ENCODE assay signal across 28 mouse cellular contexts in genomic region chr8:114512075-114512935, GRCm38 (mm10).
DNase-seq lines count a peak whose midpoint lies in the region; ATAC-seq lines count a peak whose summit lies in the region.
"Had no signal": no experiment of that assay in that cellular context is flagged by ENCODE, and none has a peak within 500 bp of the region (broad histone marks: within the 10 kb centered on the region; RNA-seq: fewer than 3 reads in every experiment).

No protein-coding gene starts in this region.

- ATAC-seq in lung, embryonic 15.5 days (ENCODE audit: borderline replicate concordance, extremely low read depth, low FRiP score, low TSS enrichment): peak; percentile 93
- ATAC-seq: CD4-positive, CD25-positive, alpha-beta regulatory T cell, adult 4 months; forebrain, embryonic 14.5 days; forebrain, postnatal 0 days; hindbrain, embryonic 16.5 days had no signal

- H3K9me3 ChIP-seq in heart, embryonic 10.5 days: no peaks in the 10 kb centered on the region
- no peaks in the 10 kb centered on the region for H3K9me3 ChIP-seq in lung, embryonic 15.5 days
- H3K9me3 ChIP-seq: embryonic facial prominence, embryonic 10.5 days; embryonic facial prominence, embryonic 13.5 days; heart, embryonic 12.5 days; heart, embryonic 15.5 days; hindbrain, embryonic 13.5 days had no signal

- no peak overlapping the region for H3K4me2 ChIP-seq in lung, embryonic 15.5 days
- H3K4me2 ChIP-seq: embryonic facial prominence, embryonic 13.5 days; heart, embryonic 12.5 days; heart, embryonic 15.5 days; hindbrain, embryonic 13.5 days had no signal

- 87% methylated on average over 26 of the region's 26 CpGs for WGBS in heart, embryonic 10.5 days
- 48% methylated on average over 26 of the region's 26 CpGs for WGBS in lung, embryonic 15.5 days

- H3K4me3 ChIP-seq in heart, embryonic 10.5 days: no peak overlapping the region
- H3K4me3 ChIP-seq in lung, embryonic 15.5 days: no peak overlapping the region
- H3K4me3 ChIP-seq: embryonic facial prominence, embryonic 10.5 days; embryonic facial prominence, embryonic 13.5 days; erythroblast, embryonic 14.5 days; heart, embryonic 12.5 days; heart, embryonic 15.5 days; hindbrain, embryonic 10.5 days; hindbrain, embryonic 13.5 days had no signal

- H3K27ac ChIP-seq in heart, embryonic 10.5 days: no peak overlapping the region
- H3K27ac ChIP-seq in lung, embryonic 15.5 days: peak overlapping the region; percentile 85
- H3K27ac ChIP-seq: embryonic facial prominence, embryonic 10.5 days; embryonic facial prominence, embryonic 13.5 days; heart, embryonic 15.5 days; hindbrain, embryonic 10.5 days; hindbrain, embryonic 13.5 days had no signal

- H3K36me3 ChIP-seq in heart, embryonic 10.5 days: 0 out of 2 replicates have a peak, but pooled peaks cover 5% of the 10 kb centered on the region
- H3K36me3 ChIP-seq in lung, embryonic 15.5 days: no peaks in the 10 kb centered on the region
- H3K36me3 ChIP-seq: embryonic facial prominence, embryonic 10.5 days; embryonic facial prominence, embryonic 13.5 days; heart, embryonic 12.5 days; heart, embryonic 15.5 days; hindbrain, embryonic 10.5 days; hindbrain, embryonic 13.5 days had no signal

- 0 out of 2 replicates have a peak, but pooled peaks cover under 1% of the 10 kb centered on the region for H3K27me3 ChIP-seq in heart, embryonic 10.5 days (ENCODE audit: insufficient read depth, poor library complexity, severe bottlenecking)
- H3K27me3 ChIP-seq in lung, embryonic 15.5 days: no peaks in the 10 kb centered on the region
- H3K27me3 ChIP-seq: embryonic facial prominence, embryonic 13.5 days; heart, embryonic 15.5 days; hindbrain, embryonic 13.5 days had no signal

- H3K9ac ChIP-seq in lung, embryonic 15.5 days: no peak overlapping the region
- H3K9ac ChIP-seq: embryonic facial prominence, embryonic 13.5 days; forebrain, postnatal 0 days; heart, embryonic 12.5 days; heart, embryonic 15.5 days; hindbrain, embryonic 13.5 days had no signal

- H3K4me1 ChIP-seq in heart, embryonic 10.5 days: 0 out of 2 replicates have a peak, but pooled peaks cover 3% of the 10 kb centered on the region
- peaks cover 16% of the 10 kb centered on the region; the same call in 1 of the 2 replicates for H3K4me1 ChIP-seq in lung, embryonic 15.5 days
- H3K4me1 ChIP-seq: heart, embryonic 12.5 days; heart, embryonic 15.5 days; hindbrain, embryonic 10.5 days had no signal

- peak; percentile 79 for DNase-seq in heart, adult 11 months
- no peak for DNase-seq in heart, embryonic 10.5 days (ENCODE audit: low spot score)
- DNase-seq in lung, postnatal 14 days: no peak
- DNase-seq in lung, postnatal 10 days: peak; percentile 66
- no peak for DNase-seq in lung, adult 18-20 months
- peak; percentile 55 to 89 for DNase-seq in lung, postnatal 4 days
- no peak for DNase-seq in cerebellum, adult 11 months
- DNase-seq: adrenal gland, adult 2 months; adrenal gland, postnatal 14 days; cerebellum, adult 11-12 months; cerebellum, adult 8-10 months; cerebellum, postnatal 10 days; cerebellum, postnatal 36 days; embryo, embryonic 11 days; forebrain, postnatal 0 days; gastrocnemius, postnatal 25 days; heart, postnatal 10 days had no signal

Comparison
In these comparisons a context has a peak if more than half of its experiments do, and no peak if none do; other contexts are left out.
1. DNase-seq: peak in heart, adult 11 months (single experiment), lung, postnatal 10 days (single experiment) and lung, postnatal 4 days (2 of 2); none in heart, embryonic 10.5 days (single experiment), lung, postnatal 14 days (single experiment), lung, adult 18-20 months (0 of 2) and cerebellum, adult 11 months (single experiment).